Mouse (Mus musculus): ENCODE measurements at regions not wholly inside any gene's neighbourhood (a gene's known extent, or its start where the extent isn't known, plus 50 kb on each side); places are given as distances from the start of the nearest gene placed in this dataset.

DNA sequence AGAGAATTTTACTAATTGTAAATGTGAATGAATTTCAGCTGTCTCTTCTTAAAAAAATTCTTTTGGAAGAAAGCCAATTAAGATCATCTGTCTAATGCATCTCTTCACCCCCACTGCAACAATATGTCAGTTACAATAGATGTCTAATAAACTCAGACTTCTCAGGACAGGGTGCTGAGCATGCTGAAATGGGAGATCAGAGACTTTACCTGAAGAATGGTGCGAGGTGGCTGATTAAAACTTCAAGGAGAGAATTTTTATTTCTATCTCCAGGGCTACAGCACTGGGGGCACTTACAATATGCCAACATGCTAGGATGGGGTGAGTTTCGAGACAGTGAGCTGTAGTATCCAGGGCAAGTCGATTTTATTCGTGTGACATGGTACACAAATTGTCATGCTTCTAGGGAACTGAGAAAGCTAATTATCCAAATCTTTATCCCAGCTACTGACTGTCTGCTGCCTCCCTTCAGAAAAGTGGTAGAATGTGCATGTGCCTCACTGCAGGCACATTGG, 449.0 kb upstream of the Fam92a start:
- TF ChIP-seq GATA1 (IDR thresholded peaks at IDR 0.05; ENCODE audit: borderline replicate concordance, low read length) (no peak), FLI1 (IDR thresholded peaks at IDR 0.05; ENCODE audit: low read length) (no peak)

Measured in megakaryocyte, embryonic 14.5 days (primary cell).